Mouse (Mus musculus): ENCODE measurements at regions not wholly inside any gene's neighbourhood (a gene's known extent, or its start where the extent isn't known, plus 50 kb on each side); places are given as distances from the start of the nearest gene placed in this dataset.

DNA sequence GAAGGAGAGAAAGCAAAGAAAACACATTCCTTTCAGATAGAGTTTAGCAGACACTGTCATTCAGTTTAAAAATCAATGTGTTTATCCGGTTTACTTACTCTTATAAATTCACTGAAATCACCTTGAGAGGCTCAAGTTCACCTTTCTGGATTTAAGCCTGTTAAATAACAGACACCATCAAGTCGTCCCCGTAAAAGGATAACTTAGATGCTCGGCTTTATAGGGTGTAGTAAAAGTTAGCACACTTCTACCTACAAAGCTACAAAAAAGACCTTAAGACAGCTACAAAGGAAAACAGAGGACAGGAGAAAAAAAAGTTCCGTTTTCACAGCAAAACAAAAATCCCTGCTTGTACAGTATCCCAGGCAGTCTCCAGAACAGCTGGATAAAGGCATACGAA is 180.9 kb downstream of the Gm11146 start:
- TF ChIP-seq POLR2A (IDR thresholded peaks at IDR 0.05; ENCODE audit: low read depth, low read length), result no peak
- no peak for TF ChIP-seq CTCF (IDR thresholded peaks at IDR 0.05; ENCODE audit: extremely low read depth, insufficient read length, insufficient replicate concordance, low read depth, low read length)

Measured in small intestine, adult 2 months (tissue).